Mouse (Mus musculus): ENCODE measurements around the gene Dixdc1. TPM values are rescaled to one million over a fixed set of nuclear protein-coding genes. Genes with fewer than 3 reads are reported as not detected.
A peak's percentile ranks its signal among the peaks of the same experiment; 100 is the strongest.

Gene Dixdc1
- total RNA-seq, 2 experiments from 2014 or later = 83.7 to 91.2 TPM

GRCm38 (mm10) chr9:50704907-50705306 is 34.4 kb downstream of the Dixdc1 start:
- no peak for DNase-seq (ENCODE audit: extremely low spot score in 1 of 2, low spot score in 1 of 2)

GRCm38 (mm10) chr9:50700921-50701691 is 38.2 kb downstream of the Dixdc1 start:
- no peak for DNase-seq (ENCODE audit: extremely low spot score in 1 of 2, low spot score in 1 of 2)

- peak; percentile 49 to 67 for DNase-seq (ENCODE audit: extremely low spot score in 1 of 2, low spot score in 1 of 2)
Observed at GRCm38 (mm10) chr9:50698418-50699409, 40.6 kb downstream of the Dixdc1 start.

- DNase-seq (ENCODE audit: extremely low spot score in 1 of 2, low spot score in 1 of 2) = peak; percentile 60 to 63
Observed at GRCm38 (mm10) chr9:50697706-50698041, 41.6 kb downstream of the Dixdc1 start.

- DNase-seq (ENCODE audit: extremely low spot score in 1 of 2, low spot score in 1 of 2) = no peak
Observed at GRCm38 (mm10) chr9:50696851-50697705, 42.2 kb downstream of the Dixdc1 start.

GRCm38 (mm10) chr9:50695153-50695552 is 44.2 kb downstream of the Dixdc1 start:
- no peak for DNase-seq (ENCODE audit: extremely low spot score in 1 of 2, low spot score in 1 of 2)

GRCm38 (mm10) chr9:50693631-50694030 is 45.7 kb downstream of the Dixdc1 start:
- DNase-seq (ENCODE audit: extremely low spot score in 1 of 2, low spot score in 1 of 2) = peak in 1 of 2 experiments; percentile 33

- no peak for DNase-seq (ENCODE audit: extremely low spot score in 1 of 2, low spot score in 1 of 2)
Observed at GRCm38 (mm10) chr9:50692626-50693580, 46.4 kb downstream of the Dixdc1 start.

GRCm38 (mm10) chr9:50686866-50687652 is 52.3 kb downstream of the Dixdc1 start:
- no peak for DNase-seq (ENCODE audit: extremely low spot score in 1 of 2, low spot score in 1 of 2)

- no peak for DNase-seq (ENCODE audit: extremely low spot score in 1 of 2, low spot score in 1 of 2)
Observed at GRCm38 (mm10) chr9:50681727-50682126, 57.6 kb downstream of the Dixdc1 start.

GRCm38 (mm10) chr9:50679406-50679805 is 59.9 kb downstream of the Dixdc1 start:
- no peak for DNase-seq (ENCODE audit: extremely low spot score in 1 of 2, low spot score in 1 of 2)

- no peak for DNase-seq (ENCODE audit: extremely low spot score in 1 of 2, low spot score in 1 of 2)
Observed at GRCm38 (mm10) chr9:50674771-50675170, 64.5 kb downstream of the Dixdc1 start.

- DNase-seq (ENCODE audit: extremely low spot score in 1 of 2, low spot score in 1 of 2) = peak in 1 of 2 experiments; percentile 57
Observed at GRCm38 (mm10) chr9:50670690-50671089, 68.6 kb downstream of the Dixdc1 start.

- DNase-seq (ENCODE audit: extremely low spot score in 1 of 2, low spot score in 1 of 2) = no peak
Observed at GRCm38 (mm10) chr9:50667579-50668498, 71.5 kb downstream of the Dixdc1 start.

GRCm38 (mm10) chr9:50666442-50666841 is 72.9 kb downstream of the Dixdc1 start:
- no peak for DNase-seq (ENCODE audit: extremely low spot score in 1 of 2, low spot score in 1 of 2)

- peak in 1 of 2 experiments; percentile 14 for DNase-seq (ENCODE audit: extremely low spot score in 1 of 2, low spot score in 1 of 2)
Observed at GRCm38 (mm10) chr9:50664826-50665225, 74.5 kb downstream of the Dixdc1 start.

- DNase-seq (ENCODE audit: extremely low spot score in 1 of 2, low spot score in 1 of 2) = no peak
Observed at GRCm38 (mm10) chr9:50660431-50660830, 78.9 kb downstream of the Dixdc1 start.

Measured in layer of hippocampus, postnatal 25 days (tissue).